Mouse (Mus musculus) monocyte, adult 5-6 weeks (primary cell): ENCODE results near the gene Rpp14. TPM values are rescaled to one million over a fixed set of nuclear protein-coding genes. Genes with fewer than 3 reads are reported as not detected.

Experiments used
- total RNA-seq: library from RNA; stranded (forward); fragments of 200-1000, 200-491, 200-594 nt; gene quantifications from 3 replicates; pipeline ENCODE4 v1.2.3, GENCODE M21; 2017

The Rpp14 gene
- total RNA-seq, 1 experiment from 2014 or later: 12.5 TPM

Other genes with a start within 250 kb of the Rpp14 start
- gene Gm45521, start 123.1 kb upstream of the Rpp14 start, total RNA-seq: not detected in 3 replicates
- 0.58 to 4.0 TPM (median 0.64 TPM) in 3 replicates for gene Dnase1l3, start 85.8 kb upstream of the Rpp14 start, total RNA-seq
- 0.64 to 1.9 TPM (median 0.78 TPM) in 3 replicates for gene Abhd6, start 77.5 kb upstream of the Rpp14 start, total RNA-seq
- 39.4 to 49.1 TPM (median 39.6 TPM) in 3 replicates for gene Pxk, start 17.8 kb downstream of the Rpp14 start, total RNA-seq
- gene Pdhb, start 92.7 kb downstream of the Rpp14 start, total RNA-seq: 102 to 144 TPM (median 122 TPM) in 3 replicates
- 4.7 to 13.6 TPM (median 13.4 TPM) in 3 replicates for gene Kctd6, start 133.8 kb downstream of the Rpp14 start, total RNA-seq
- not detected in 3 replicates for gene Acox2, start 179.0 kb downstream of the Rpp14 start, total RNA-seq
- gene Fam107a, start 237.7 kb downstream of the Rpp14 start, total RNA-seq: not detected in 3 replicates